Mouse (Mus musculus) cerebellum, adult 2 months (tissue): ENCODE data around the gene Galnt7.

Source experiments
- CTCF ChIP-seq: fragments of 200-500 bp; IDR thresholded peaks from 2 replicates; pipeline ENCODE4 v1.5.1; 2011; ENCODE audit warnings: low read depth, mild to moderate bottlenecking, control low read depth, low read length, moderate library complexity, borderline replicate concordance; ENCODE audit not compliant: insufficient read depth
- POLR2A ChIP-seq: fragments of 200-500 bp; IDR thresholded peaks from 2 replicates; pipeline ENCODE4 v1.6.1; 2011; ENCODE audit warnings: low read length, control low read depth, borderline replicate concordance; ENCODE audit not compliant: insufficient read depth

DNA sequence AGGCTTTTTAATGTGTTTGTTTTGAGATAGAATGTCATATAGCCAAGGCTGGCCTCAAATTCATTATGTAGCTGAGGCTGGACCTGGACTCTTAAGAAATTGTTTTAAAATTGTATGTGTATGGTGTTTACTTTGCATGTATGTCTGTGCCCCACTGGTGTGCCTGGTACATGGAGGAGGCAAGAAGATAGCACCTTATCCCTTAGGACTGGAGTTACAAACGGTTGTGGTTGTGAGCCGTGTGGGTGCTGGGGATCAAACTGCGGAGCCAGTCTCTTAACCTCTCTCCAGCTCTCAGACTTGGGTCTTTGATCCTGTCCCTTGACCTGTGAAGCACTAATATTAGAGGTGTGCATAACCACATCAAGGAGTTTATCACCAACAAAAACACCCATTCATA is 106.0 kb downstream of the Galnt7 start:
- TF ChIP-seq CTCF (no peak), POLR2A (no peak)
